Mouse (Mus musculus) MEL (cell line): ENCODE measurements around the gene Ak7.

Experiments
- CTCF ChIP-seq, 3 experiments: IDR thresholded peaks in 2 of 3; conservative IDR thresholded peaks in 1 of 3; 2 replicates each; pipeline ENCODE4 v1.5.1; 2011 to 2012; ENCODE audit warnings: low read length in 3 of 3, low read depth in 2 of 3, mild to moderate bottlenecking in 2 of 3, improper control_type of control experiment in 1 of 3, inconsistent platforms in 1 of 3, mixed read lengths in 1 of 3, moderate library complexity in 1 of 3; ENCODE audit not compliant: control insufficient read depth in 1 of 3, insufficient read depth in 1 of 3, poor library complexity in 1 of 3, severe bottlenecking in 1 of 3
- E2F4 ChIP-seq: IDR thresholded peaks from 2 replicates; pipeline ENCODE4 v1.6.1; 2011; ENCODE audit warnings: low read depth, low read length, improper control_type of control experiment, borderline replicate concordance
- EP300 ChIP-seq, 2 experiments: IDR thresholded peaks; 2 replicates each; pipeline ENCODE4 v1.6.1; 2011; ENCODE audit warnings: improper control_type of control experiment in 2 of 2, low read length in 2 of 2, low read depth in 1 of 2, mild to moderate bottlenecking in 1 of 2
- ETS1 ChIP-seq: IDR thresholded peaks from 2 replicates; pipeline ENCODE4 v1.6.1; 2012; ENCODE audit warnings: low read depth, mild to moderate bottlenecking, inconsistent platforms, low read length, improper control_type of control experiment, moderate library complexity
- MAX ChIP-seq: IDR thresholded peaks from 2 replicates; pipeline ENCODE4 v1.6.1; 2011; ENCODE audit warnings: low read length, improper control_type of control experiment
- MYB ChIP-seq: IDR thresholded peaks from 2 replicates; pipeline ENCODE4 v1.6.1; 2011; ENCODE audit warnings: mild to moderate bottlenecking, low read depth, low read length, improper control_type of control experiment
- POLR2A ChIP-seq, 2 experiments: IDR thresholded peaks; 2 replicates each; pipeline ENCODE4 v1.6.1; 2011 to 2012; ENCODE audit warnings: low read length in 2 of 2, mild to moderate bottlenecking in 2 of 2, control low read depth in 1 of 2, improper control_type of control experiment in 1 of 2, low read depth in 1 of 2, moderate library complexity in 1 of 2; ENCODE audit not compliant: control insufficient read depth in 1 of 2, insufficient read depth in 1 of 2, poor library complexity in 1 of 2

- TF ChIP-seq MAX, result no peak
- TF ChIP-seq CTCF (IDR thresholded peaks at IDR 0.05 in 2 of 3, conservative IDR thresholded peaks at IDR 0.05 in 1 of 3; ENCODE audit: control insufficient read depth in 1 of 3, insufficient read depth in 1 of 3, low read depth in 2 of 3, low read length in 3 of 3, poor library complexity in 1 of 3, severe bottlenecking in 1 of 3), result no peak
- no peak for TF ChIP-seq POLR2A (IDR thresholded peaks at IDR 0.05; ENCODE audit: control insufficient read depth in 1 of 2, insufficient read depth in 1 of 2, low read depth in 1 of 2, low read length in 2 of 2, poor library complexity in 1 of 2)
- TF ChIP-seq EP300 (IDR thresholded peaks at IDR 0.05; ENCODE audit: low read depth in 1 of 2, low read length in 2 of 2), result no peak
- TF ChIP-seq E2F4, result no peak
- TF ChIP-seq MYB, result no peak
- TF ChIP-seq ETS1, result no peak
Observed at GRCm38 (mm10) chr12:105721452-105722132, 15.8 kb downstream of the Ak7 start.
